Mouse (Mus musculus): ENCODE measurements around the gene Inca1.

DNA sequence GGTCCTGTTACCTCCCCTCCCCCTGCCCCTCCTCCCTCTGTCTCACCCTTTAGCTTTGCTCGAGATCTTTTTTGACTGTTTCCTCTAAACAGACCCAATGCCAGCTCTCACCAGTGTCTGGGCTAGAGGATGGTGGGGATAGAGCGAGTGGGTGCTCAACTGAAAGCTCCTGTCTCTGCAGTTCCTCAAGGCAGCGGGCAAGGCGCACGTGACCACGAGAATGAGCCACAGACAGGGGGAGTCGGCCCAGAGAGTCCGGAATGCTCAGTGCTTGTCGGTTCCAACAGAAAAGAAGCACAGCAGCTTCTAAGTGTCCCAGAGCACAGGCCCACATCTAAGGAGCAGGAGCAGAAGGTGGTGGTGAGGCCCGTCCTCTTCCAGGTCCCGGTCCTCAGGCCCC lies 25.5 kb downstream of the Inca1 start:
- TF ChIP-seq CTCF (IDR thresholded peaks at IDR 0.05; ENCODE audit: low read depth) (no peak), EP300 (IDR thresholded peaks at IDR 0.05; ENCODE audit: low read depth) (no peak)
